Mouse (Mus musculus): ENCODE results near the gene Faf1. TPM values are rescaled to one million over a fixed set of nuclear protein-coding genes. Genes with fewer than 3 reads are reported as not detected.

Faf1 gene
- polyA plus RNA-seq, 1 experiment from 2014 or later, result 17.9 TPM

DNA sequence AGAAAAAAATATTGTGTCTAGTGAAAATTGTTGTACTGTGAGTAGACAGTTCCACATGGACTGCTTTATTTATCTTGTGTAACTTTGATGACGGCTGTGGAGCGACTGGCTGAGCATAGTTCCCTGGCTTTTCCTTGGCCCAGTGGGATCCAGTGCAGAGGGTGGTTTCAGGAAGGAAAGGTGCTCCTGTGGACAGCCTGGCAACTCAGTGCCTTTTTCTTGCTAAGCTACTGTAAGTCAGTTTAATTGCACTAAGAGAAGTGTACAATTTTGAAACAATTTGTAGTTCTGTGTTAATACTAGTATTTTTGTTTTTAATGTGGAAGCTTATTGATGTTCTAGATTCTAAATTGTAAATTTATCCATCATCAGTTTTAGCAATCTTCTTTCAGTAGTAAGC is 83.5 kb downstream of the Faf1 start:
- WGBS, result 76% methylated on average over 2 of the region's 2 CpGs

DNA sequence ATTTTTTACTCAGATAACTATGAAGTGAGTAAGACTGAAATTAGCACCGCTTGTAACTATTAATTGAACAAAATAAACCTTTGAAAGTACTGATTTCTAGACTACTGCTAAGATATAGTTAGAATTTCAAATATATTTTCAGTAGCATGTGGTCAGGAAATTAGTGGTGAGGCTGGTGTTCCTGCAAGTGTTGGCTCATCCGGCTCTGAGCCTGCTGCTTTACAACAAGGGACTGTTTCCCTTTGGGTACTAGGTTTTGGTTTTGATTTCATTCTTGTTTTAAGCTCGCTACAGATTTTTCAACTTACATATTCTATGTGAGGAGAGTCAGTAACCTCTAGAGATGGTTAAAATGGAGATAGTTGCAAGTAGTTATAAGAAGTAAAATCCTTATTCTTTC is 84.1 kb downstream of the Faf1 start:
- Histone ChIP-seq H3K9ac (replicated peaks; ENCODE audit: low read depth) (no peak overlapping the region), H3K36me3 (ENCODE audit: insufficient read depth, low read length) (no peaks in the 10 kb centered on the region), H3K4me2 (replicated peaks; ENCODE audit: low read depth, low read length) (no peak overlapping the region), H3K27ac (ENCODE audit: low read length) (no peak overlapping the region), H3K4me1 (ENCODE audit: insufficient read depth, low read depth, low read length) (no peaks in the 10 kb centered on the region), H3K4me3 (ENCODE audit: low read depth, low read length) (no peak overlapping the region), H3K9me3 (ENCODE audit: low read length) (no peaks in the 10 kb centered on the region), H3K27me3 (replicated peaks; ENCODE audit: insufficient read depth, low read length) (no peaks in the 10 kb centered on the region)
- ATAC-seq (no peak), DNase-seq (ENCODE audit: low spot score) (no peak)
- TF ChIP-seq CTCF (IDR thresholded peaks at IDR 0.05), result no peak
- no peak for TF ChIP-seq EP300 (IDR thresholded peaks at IDR 0.05)
- 80% methylated on average over 3 of the region's 3 CpGs for WGBS

More for the DNA sequence above, 83.5 kb downstream of the Faf1 start:
- Histone ChIP-seq H3K36me3 (ENCODE audit: insufficient read depth, low read length) (no peaks in the 10 kb centered on the region), H3K9me3 (ENCODE audit: low read length) (no peaks in the 10 kb centered on the region), H3K27me3 (replicated peaks; ENCODE audit: insufficient read depth, low read length) (no peaks in the 10 kb centered on the region), H3K9ac (replicated peaks; ENCODE audit: low read depth) (no peak overlapping the region), H3K4me1 (ENCODE audit: insufficient read depth, low read depth, low read length) (no peaks in the 10 kb centered on the region), H3K4me3 (ENCODE audit: low read depth, low read length) (no peak overlapping the region), H3K4me2 (replicated peaks; ENCODE audit: low read depth, low read length) (no peak overlapping the region), H3K27ac (ENCODE audit: low read length) (no peak overlapping the region)
- ATAC-seq, result no peak
- no peak for TF ChIP-seq CTCF (IDR thresholded peaks at IDR 0.05)
- TF ChIP-seq EP300 (IDR thresholded peaks at IDR 0.05), result no peak
- no peak for DNase-seq (ENCODE audit: low spot score)

DNA sequence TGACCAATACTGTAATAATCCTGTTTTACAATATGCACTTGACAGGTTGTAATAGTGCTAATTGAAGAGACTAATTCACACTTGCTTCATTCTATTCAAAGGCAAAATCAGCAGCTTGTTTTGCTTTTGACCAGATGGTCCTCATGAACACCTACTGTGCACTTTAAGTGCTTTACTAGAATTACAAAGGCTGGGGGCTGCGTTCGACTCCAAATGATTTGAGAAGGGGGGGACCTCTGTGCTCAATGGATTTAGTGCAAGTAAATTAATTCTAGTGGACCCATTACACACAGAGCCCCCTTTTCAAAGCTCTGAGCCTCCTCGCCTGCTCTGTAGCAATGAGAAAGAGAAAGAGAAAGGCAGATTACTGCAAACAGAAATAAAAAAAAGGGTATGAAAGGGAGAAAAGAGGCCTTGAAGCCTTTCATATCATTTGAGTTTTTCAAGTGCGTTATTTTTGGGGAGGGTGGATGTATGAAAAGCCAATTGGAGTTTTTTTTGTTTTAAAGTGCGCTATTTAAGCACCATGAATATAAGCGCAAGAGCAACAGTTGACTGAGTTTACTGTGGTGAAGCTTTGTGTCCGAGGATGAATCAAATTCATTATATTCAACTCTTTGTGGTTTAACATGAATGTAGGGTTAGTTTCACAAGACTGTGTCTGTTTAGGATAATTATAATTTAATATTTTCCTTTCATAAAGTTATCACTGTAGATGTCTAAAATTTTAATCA is 86.5 kb downstream of the Faf1 start:
- no peak overlapping the region for H3K27ac ChIP-seq (ENCODE audit: low read length)
- no peak overlapping the region for H3K4me3 ChIP-seq (ENCODE audit: low read depth, low read length)
- H3K4me1 ChIP-seq (ENCODE audit: insufficient read depth, low read depth, low read length), result no peaks in the 10 kb centered on the region
- TF ChIP-seq EP300 (IDR thresholded peaks at IDR 0.05) (no peak), CTCF (IDR thresholded peaks at IDR 0.05) (no peak)
- H3K4me2 ChIP-seq (replicated peaks; ENCODE audit: low read depth, low read length), result no peak overlapping the region
- DNase-seq (ENCODE audit: low spot score) (no peak), ATAC-seq (no peak)
- WGBS, result 70% methylated on average over 7 of the region's 7 CpGs
- no peaks in the 10 kb centered on the region for H3K36me3 ChIP-seq (ENCODE audit: insufficient read depth, low read length)
- no peaks in the 10 kb centered on the region for H3K27me3 ChIP-seq (replicated peaks; ENCODE audit: insufficient read depth, low read length)
- no peak overlapping the region for H3K9ac ChIP-seq (replicated peaks; ENCODE audit: low read depth)
- H3K9me3 ChIP-seq (ENCODE audit: low read length), result no peaks in the 10 kb centered on the region

DNA sequence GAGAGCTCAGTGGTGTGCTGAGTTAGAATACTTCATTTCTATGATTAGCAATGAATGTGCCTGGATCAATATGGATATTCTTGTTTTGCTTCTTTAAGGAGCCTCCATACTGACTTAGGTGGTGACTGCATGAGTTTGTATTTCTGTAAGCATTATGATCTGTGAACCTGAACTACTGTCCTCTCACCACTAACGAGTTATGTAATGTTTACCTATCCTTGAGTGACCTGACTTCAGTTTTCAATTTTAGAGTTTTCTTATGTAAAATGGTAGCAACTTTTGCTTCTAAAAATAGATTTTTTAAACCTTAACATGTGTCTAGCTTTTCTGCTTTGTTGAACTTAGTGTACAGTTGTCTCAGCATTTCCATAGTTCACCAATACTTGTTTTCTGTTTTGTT is 92.7 kb downstream of the Faf1 start:
- Histone ChIP-seq H3K4me3 (ENCODE audit: low read depth, low read length) (no peak overlapping the region), H3K27ac (ENCODE audit: low read length) (no peak overlapping the region), H3K9me3 (ENCODE audit: low read length) (no peaks in the 10 kb centered on the region), H3K9ac (replicated peaks; ENCODE audit: low read depth) (no peak overlapping the region), H3K27me3 (replicated peaks; ENCODE audit: insufficient read depth, low read length) (no peaks in the 10 kb centered on the region), H3K4me2 (replicated peaks; ENCODE audit: low read depth, low read length) (no peak overlapping the region), H3K36me3 (ENCODE audit: insufficient read depth, low read length) (no peaks in the 10 kb centered on the region), H3K4me1 (ENCODE audit: insufficient read depth, low read depth, low read length) (no peaks in the 10 kb centered on the region)
- 71% methylated on average over 1 of the region's 1 CpGs for WGBS
- DNase-seq (ENCODE audit: low spot score) (no peak), ATAC-seq (no peak)
- no peak for TF ChIP-seq EP300 (IDR thresholded peaks at IDR 0.05)
- TF ChIP-seq CTCF (IDR thresholded peaks at IDR 0.05), result no peak

DNA sequence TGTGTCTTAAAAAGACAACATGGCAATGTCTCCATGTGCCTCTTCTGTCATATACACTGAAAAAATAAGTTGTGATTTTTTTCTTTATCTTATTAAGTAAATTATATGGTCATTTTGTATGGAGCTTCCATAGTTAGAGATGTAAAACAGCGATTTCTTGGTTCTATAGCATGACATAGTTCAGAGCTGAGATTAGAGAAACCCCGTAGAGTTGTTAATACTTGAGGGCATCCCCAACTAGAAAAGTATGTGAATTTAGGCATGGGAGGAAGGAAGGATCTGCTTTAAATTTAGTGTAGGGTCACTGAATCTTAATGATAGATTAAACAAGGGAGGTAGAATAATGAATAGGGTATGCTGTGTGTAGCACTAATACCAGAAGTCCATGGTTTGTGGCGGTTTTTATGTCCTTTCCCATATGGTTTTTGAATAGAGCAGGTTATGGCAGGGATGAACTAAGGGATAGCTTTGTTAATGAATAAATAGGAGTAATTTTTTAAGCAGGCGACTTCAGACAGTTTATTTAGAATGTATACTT is 106.3 kb downstream of the Faf1 start:
- no peak for ATAC-seq
- Histone ChIP-seq H3K36me3 (ENCODE audit: insufficient read depth, low read length) (no peaks in the 10 kb centered on the region), H3K4me3 (ENCODE audit: low read depth, low read length) (no peak overlapping the region), H3K27me3 (replicated peaks; ENCODE audit: insufficient read depth, low read length) (no peaks in the 10 kb centered on the region), H3K9me3 (ENCODE audit: low read length) (no peaks in the 10 kb centered on the region), H3K27ac (ENCODE audit: low read length) (no peak overlapping the region), H3K4me2 (replicated peaks; ENCODE audit: low read depth, low read length) (no peak overlapping the region), H3K4me1 (ENCODE audit: insufficient read depth, low read depth, low read length) (no peaks in the 10 kb centered on the region), H3K9ac (replicated peaks; ENCODE audit: low read depth) (no peak overlapping the region)
- TF ChIP-seq CTCF (IDR thresholded peaks at IDR 0.05) (no peak), EP300 (IDR thresholded peaks at IDR 0.05) (no peak)
- DNase-seq (ENCODE audit: low spot score), result no peak
- WGBS, result 96% methylated on average over 4 of the region's 4 CpGs

DNA sequence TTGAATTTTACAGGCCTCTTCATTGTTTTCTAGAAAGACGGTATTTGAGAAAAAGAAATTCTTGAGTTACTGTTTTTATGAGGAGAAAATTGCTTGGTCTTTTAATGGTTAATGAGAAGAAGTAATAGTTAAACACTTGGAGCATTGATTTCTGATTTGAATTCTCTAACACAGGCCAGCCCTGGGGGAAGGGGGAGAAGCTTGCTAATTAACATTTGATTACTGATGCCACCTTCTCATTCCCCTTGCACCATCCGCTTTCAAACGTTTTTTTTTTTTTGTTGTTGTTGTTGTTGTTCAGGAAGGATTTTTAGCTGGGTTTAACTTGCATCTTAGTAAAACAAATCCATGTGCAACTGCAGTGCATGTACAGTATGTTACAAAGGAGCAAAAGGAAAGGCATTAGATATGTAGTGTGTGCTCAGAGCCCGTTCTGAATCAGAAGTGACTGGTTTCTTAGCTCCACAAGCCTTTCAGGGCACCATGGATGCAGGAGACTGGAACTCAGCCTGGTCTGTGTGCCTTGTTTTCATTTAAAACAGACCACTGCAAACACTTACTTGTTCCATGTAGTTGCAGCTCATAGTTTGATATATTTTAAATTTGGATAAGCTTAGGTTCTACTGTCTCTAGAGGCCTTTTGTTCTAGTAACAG is 113.1 kb downstream of the Faf1 start:
- H3K9me3 ChIP-seq (ENCODE audit: low read length), result no peaks in the 10 kb centered on the region
- no peaks in the 10 kb centered on the region for H3K27me3 ChIP-seq (replicated peaks; ENCODE audit: insufficient read depth, low read length)
- 68% methylated on average over 4 of the region's 4 CpGs for WGBS
- DNase-seq (ENCODE audit: low spot score) (no peak), ATAC-seq (no peak)
- H3K27ac ChIP-seq (ENCODE audit: low read length), result no peak overlapping the region
- no peak overlapping the region for H3K4me2 ChIP-seq (replicated peaks; ENCODE audit: low read depth, low read length)
- H3K4me1 ChIP-seq (ENCODE audit: insufficient read depth, low read depth, low read length), result no peaks in the 10 kb centered on the region
- H3K36me3 ChIP-seq (ENCODE audit: insufficient read depth, low read length), result no peaks in the 10 kb centered on the region
- no peak overlapping the region for H3K9ac ChIP-seq (replicated peaks; ENCODE audit: low read depth)
- no peak overlapping the region for H3K4me3 ChIP-seq (ENCODE audit: low read depth, low read length)
- no peak for TF ChIP-seq EP300 (IDR thresholded peaks at IDR 0.05)
- no peak for TF ChIP-seq CTCF (IDR thresholded peaks at IDR 0.05)

All from lung, postnatal 0 days (tissue).